Mouse (Mus musculus) right cerebral cortex, adult 2 months (tissue): ENCODE measurements at regions not wholly inside any gene's neighbourhood (a gene's known extent, or its start where the extent isn't known, plus 50 kb on each side); places are given as distances from the start of the nearest gene placed in this dataset.

Source experiments
- DNase-seq, 2 experiments: peaks; one replicate each; pipeline ENCODE4 v3.0.0; 2021 to 2022; ENCODE audit warnings: low spot score in 2 of 2

- DNase-seq, result peak; percentile 55 to 68
These were observed 490.0 kb downstream of the Prss52 start for GRCm38 (mm10) chr14:64594021-64594561.

GRCm38 (mm10) chr14:64594811-64595522, 490.9 kb downstream of the Prss52 start:
- peak in 1 of 2 experiments; percentile 33 for DNase-seq

GRCm38 (mm10) chr14:64595523-64595889, 491.4 kb downstream of the Prss52 start:
- DNase-seq, result no peak

- DNase-seq, result no peak
These were observed 491.8 kb downstream of the Prss52 start for GRCm38 (mm10) chr14:64595891-64596290.

GRCm38 (mm10) chr14:64597218-64597617, 493.1 kb downstream of the Prss52 start:
- DNase-seq, result no peak
